Mouse (Mus musculus) embryonic facial prominence, embryonic 11.5 days (tissue): ENCODE measurements around the gene Adarb2. TPM values are rescaled to one million over a fixed set of nuclear protein-coding genes. Genes with fewer than 3 reads are reported as not detected.
A peak's percentile ranks its signal among the peaks of the same experiment; 100 is the strongest.

ENCODE experiments used
- ATAC-seq: fragments of 200-750 bp; cut with Nextera tagmentation; replicated peaks from 2 replicates; pipeline ENCODE4 v1.8.0; 2017; ENCODE audit warnings: low read depth; ENCODE audit not compliant: insufficient number of reproducible peaks, low FRiP score, low TSS enrichment
- DNase-seq: peaks from one replicate; pipeline ENCODE4 v3.0.0-alpha.2; 2015; ENCODE audit warnings: low spot score
- H3K27ac ChIP-seq: fragments of 300-500 bp; sonication (generic); replicated peaks from 2 replicates; pipeline ENCODE4 v1.5.1; 2014; ENCODE audit warnings: mild to moderate bottlenecking, low read depth, low read length, control low read depth
- H3K27me3 ChIP-seq: fragments of 300-500 bp; sonication (generic); 2 replicates; pipeline ENCODE4 v1.6.1; 2014; ENCODE audit warnings: mild to moderate bottlenecking, low read length, moderate library complexity, mixed read lengths; ENCODE audit not compliant: control insufficient read depth, insufficient read depth
- H3K36me3 ChIP-seq: fragments of 300-500 bp; sonication (generic); replicated peaks from 2 replicates; pipeline ENCODE4 v1.6.1; 2014; ENCODE audit warnings: low read depth, mild to moderate bottlenecking, low read length, moderate library complexity, mixed read lengths; ENCODE audit not compliant: control insufficient read depth, insufficient read depth
- H3K4me1 ChIP-seq: fragments of 300-500 bp; sonication (generic); 2 replicates; pipeline ENCODE4 v1.6.1; 2014; ENCODE audit warnings: low read length, mixed read lengths; ENCODE audit not compliant: control insufficient read depth, insufficient read depth
- H3K4me2 ChIP-seq: fragments of 300-500 bp; sonication (generic); 2 replicates; pipeline ENCODE4 v1.6.1; 2014; ENCODE audit warnings: low read depth, mild to moderate bottlenecking, control low read depth, low read length, moderate library complexity
- H3K4me3 ChIP-seq: fragments of 300-500 bp; sonication (generic); 2 replicates; pipeline ENCODE4 v1.5.1; 2014; ENCODE audit warnings: low read depth, low read length, control low read depth
- H3K9ac ChIP-seq: fragments of 300-500 bp; sonication (generic); replicated peaks from 2 replicates; pipeline ENCODE4 v1.6.1; 2014; ENCODE audit warnings: mild to moderate bottlenecking, control low read depth, low read length
- H3K9me3 ChIP-seq: fragments of 300-500 bp; sonication (generic); replicated peaks from 2 replicates; pipeline ENCODE4 v1.6.1; 2016; ENCODE audit warnings: mild to moderate bottlenecking, low read length, inconsistent platforms, mixed read lengths; ENCODE audit not compliant: control insufficient read depth
- WGBS: fragments of 180-500 bp; shearing (Covaris S2); extraction: QIAGEN DNeasy Blood & Tissue Kit; methylation state at CpG from one replicate; pipeline ENCODE4 v1.1.7; 2014; 5-methylcytosine and 5-hydroxymethylcytosine counted together
- polyA plus RNA-seq: library from polyadenylated mRNA; unstranded; fragments of >200 nt; fragmentation: Nextera tagmentation; extraction: Ambion mirVana; gene quantifications from 2 replicates; pipeline ENCODE4 v1.2.1, GENCODE M21; 2014

The Adarb2 gene
- polyA plus RNA-seq, 1 experiment from 2014 or later, result 1.8 TPM

GRCm38 (mm10) chr13:8622263-8622662, 419.6 kb downstream of the Adarb2 start:
- Histone ChIP-seq H3K36me3 (no peaks in the 10 kb centered on the region), H3K27ac (no peak overlapping the region), H3K4me3 (no peak overlapping the region), H3K4me1 (no peaks in the 10 kb centered on the region), H3K27me3 (no peaks in the 10 kb centered on the region), H3K4me2 (no peak overlapping the region), H3K9ac (no peak overlapping the region), H3K9me3 (no peaks in the 10 kb centered on the region)
- ATAC-seq, result no peak
- 87% methylated on average over 2 of the region's 2 CpGs for WGBS
- DNase-seq, result no peak

- DNase-seq (no peak), ATAC-seq (no peak)
- WGBS, result 74% methylated on average over 6 of the region's 6 CpGs
- Histone ChIP-seq H3K36me3 (no peaks in the 10 kb centered on the region), H3K4me2 (no peak overlapping the region), H3K4me3 (no peak overlapping the region), H3K4me1 (no peaks in the 10 kb centered on the region), H3K27ac (no peak overlapping the region), H3K27me3 (no peaks in the 10 kb centered on the region), H3K9me3 (no peaks in the 10 kb centered on the region), H3K9ac (no peak overlapping the region)
Observed at GRCm38 (mm10) chr13:8629565-8629964, 426.9 kb downstream of the Adarb2 start.

- no peaks in the 10 kb centered on the region for H3K4me1 ChIP-seq
- H3K4me3 ChIP-seq, result no peak overlapping the region
- H3K9me3 ChIP-seq, result no peaks in the 10 kb centered on the region
- DNase-seq (no peak), ATAC-seq (no peak)
- no peak overlapping the region for H3K9ac ChIP-seq
- no peaks in the 10 kb centered on the region for H3K27me3 ChIP-seq
- no peak overlapping the region for H3K4me2 ChIP-seq
- WGBS, result 82% methylated on average over 1 of the region's 1 CpGs
- no peaks in the 10 kb centered on the region for H3K36me3 ChIP-seq
- H3K27ac ChIP-seq, result no peak overlapping the region
Observed at GRCm38 (mm10) chr13:8631618-8632017, 429.0 kb downstream of the Adarb2 start.

DNA sequence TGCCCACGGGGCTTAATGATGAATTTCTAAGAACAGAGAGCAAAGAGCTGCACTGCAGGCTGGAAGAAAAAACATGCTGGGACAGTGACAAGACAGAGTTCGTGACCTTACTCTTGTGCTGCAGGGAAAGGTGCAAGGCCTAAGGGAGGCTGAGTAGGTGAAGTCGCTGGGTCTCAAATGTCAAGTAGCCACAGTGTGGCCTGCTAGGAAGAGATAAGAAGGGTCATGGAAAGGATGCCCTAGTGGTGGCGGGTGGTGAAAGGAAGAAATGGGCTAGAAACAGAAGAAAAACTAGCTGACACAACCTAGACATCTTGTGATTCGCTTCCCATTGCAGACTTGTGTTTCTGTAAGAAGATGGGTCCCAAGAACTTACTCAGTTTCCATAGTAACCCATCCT, 429.4 kb downstream of the Adarb2 start:
- no peaks in the 10 kb centered on the region for H3K36me3 ChIP-seq
- WGBS, result 57% methylated on average over 5 of the region's 5 CpGs

GRCm38 (mm10) chr13:8633385-8634337, 431.0 kb downstream of the Adarb2 start:
- no peak overlapping the region for H3K4me3 ChIP-seq
- H3K4me1 ChIP-seq, result no peaks in the 10 kb centered on the region
- H3K27ac ChIP-seq, result no peak overlapping the region
- H3K9me3 ChIP-seq, result no peaks in the 10 kb centered on the region
- WGBS, result 60% methylated on average over 5 of the region's 5 CpGs
- no peaks in the 10 kb centered on the region for H3K27me3 ChIP-seq
- H3K36me3 ChIP-seq, result no peaks in the 10 kb centered on the region
- ATAC-seq (0 out of 2 replicates have a peak, but pooled peaks have one; percentile 56), DNase-seq (no peak)
- H3K9ac ChIP-seq, result no peak overlapping the region
- no peak overlapping the region for H3K4me2 ChIP-seq

More for the DNA sequence above, 429.4 kb downstream of the Adarb2 start:
- H3K9ac ChIP-seq, result no peak overlapping the region
- no peak overlapping the region for H3K27ac ChIP-seq
- H3K4me2 ChIP-seq, result no peak overlapping the region
- DNase-seq (no peak), ATAC-seq (no peak)
- H3K4me3 ChIP-seq, result no peak overlapping the region
- H3K4me1 ChIP-seq, result no peaks in the 10 kb centered on the region
- no peaks in the 10 kb centered on the region for H3K27me3 ChIP-seq
- no peaks in the 10 kb centered on the region for H3K9me3 ChIP-seq

DNA sequence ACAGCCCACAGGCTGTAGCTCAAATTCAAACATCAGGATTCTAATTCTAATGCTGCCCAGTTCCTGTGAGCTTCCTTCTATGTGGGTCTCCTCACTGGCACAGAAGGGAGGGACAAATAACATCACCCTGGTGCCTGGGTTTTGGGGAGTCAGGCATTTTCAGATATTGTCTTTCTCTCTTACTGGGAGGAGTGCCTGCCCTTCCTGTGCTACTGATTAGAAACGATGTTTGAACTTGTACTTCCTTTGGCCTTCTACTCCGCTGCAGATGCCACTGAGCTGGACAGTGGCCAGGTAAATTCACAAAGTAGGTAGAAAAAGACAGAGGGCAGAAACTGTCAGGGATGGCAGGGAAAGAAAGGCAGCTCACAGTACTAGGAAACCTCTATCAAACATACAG, 439.4 kb downstream of the Adarb2 start:
- ATAC-seq (no peak), DNase-seq (no peak)
- H3K4me2 ChIP-seq, result no peak overlapping the region
- H3K4me3 ChIP-seq, result no peak overlapping the region
- no peaks in the 10 kb centered on the region for H3K27me3 ChIP-seq
- WGBS, result 86% methylated on average over 2 of the region's 2 CpGs
- no peaks in the 10 kb centered on the region for H3K4me1 ChIP-seq
- H3K27ac ChIP-seq, result no peak overlapping the region
- H3K9ac ChIP-seq, result no peak overlapping the region
- no peaks in the 10 kb centered on the region for H3K9me3 ChIP-seq
- no peaks in the 10 kb centered on the region for H3K36me3 ChIP-seq

DNA sequence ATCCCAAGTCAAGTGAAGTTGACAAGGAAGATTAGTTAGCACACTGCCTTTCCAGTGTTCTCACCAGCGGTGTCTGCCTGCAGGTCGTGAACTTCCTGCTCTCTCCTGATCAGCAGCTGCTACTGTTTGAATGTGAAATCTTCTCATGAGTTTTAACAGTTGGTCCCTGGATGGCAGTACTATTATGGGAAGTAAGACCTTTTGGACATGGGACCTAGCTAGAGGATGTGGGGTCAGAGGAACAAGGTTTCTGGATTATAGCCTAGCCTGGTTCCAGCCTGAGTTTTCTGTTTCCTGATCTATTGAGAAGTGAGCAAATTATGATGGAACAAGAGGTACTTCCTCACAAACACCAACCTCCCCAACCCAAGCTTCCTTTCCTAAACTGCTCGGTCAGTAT, 441.3 kb downstream of the Adarb2 start:
- Histone ChIP-seq H3K9ac (no peak overlapping the region), H3K9me3 (no peaks in the 10 kb centered on the region), H3K4me2 (no peak overlapping the region), H3K27ac (no peak overlapping the region), H3K4me3 (no peak overlapping the region), H3K36me3 (no peaks in the 10 kb centered on the region), H3K27me3 (no peaks in the 10 kb centered on the region), H3K4me1 (no peaks in the 10 kb centered on the region)
- WGBS, result 77% methylated on average over 3 of the region's 3 CpGs
- no peak for DNase-seq
- ATAC-seq, result no peak
